Comparison of ENCODE assay signal across 21 mouse cellular contexts in genomic region chr11:4659818-4660217, GRCm38 (mm10). TPM values are rescaled to one million over a fixed set of nuclear protein-coding genes. Genes with fewer than 3 reads are reported as not detected.
DNase-seq lines count a peak whose midpoint lies in the region; ATAC-seq and TF ChIP-seq lines count a peak whose summit lies in the region.
"Had no signal": no experiment of that assay in that cellular context is flagged by ENCODE, and none has a peak within 500 bp of the region (broad histone marks: within the 10 kb centered on the region; RNA-seq: fewer than 3 reads in every experiment).

No protein-coding gene starts in this region.

- H3K9me3 ChIP-seq in heart, embryonic 11.5 days (replicated peaks; ENCODE audit: control insufficient read depth, low read length): no peaks in the 10 kb centered on the region
- no peaks in the 10 kb centered on the region for H3K9me3 ChIP-seq in liver, embryonic 14.5 days (ENCODE audit: control insufficient read depth, low read length)
- H3K9me3 ChIP-seq in forebrain, postnatal 0 days (ENCODE audit: low read length): no peaks in the 10 kb centered on the region
- H3K9me3 ChIP-seq: embryonic facial prominence, embryonic 10.5 days; limb, embryonic 13.5 days; midbrain, embryonic 12.5 days had no signal

- DNase-seq in heart, adult 8-10 months (ENCODE audit: low spot score): no peak
- DNase-seq in liver, embryonic 14.5 days (ENCODE audit: low read depth in 3 of 3, low spot score in 3 of 3): peak in 1 of 3 experiments; percentile 41
- DNase-seq in urinary bladder, postnatal 25 days (ENCODE audit: low spot score): no peak
- no peak for DNase-seq in right cerebral cortex, postnatal 4 days
- no peak for DNase-seq in forebrain, postnatal 0 days
- DNase-seq: adrenal gland, postnatal 14 days; cerebellum, postnatal 25 days; gastrocnemius, postnatal 25 days had no signal

- no peak for TF ChIP-seq POLR2A in bone marrow macrophage, adult 2 months (IDR thresholded peaks at IDR 0.05; ENCODE audit: borderline replicate concordance, low read depth, low read length)

- TF ChIP-seq CTCF in bone marrow macrophage, adult 2 months (IDR thresholded peaks at IDR 0.05; ENCODE audit: low read depth, low read length): no peak
- TF ChIP-seq CTCF in liver, embryonic 14.5 days (IDR thresholded peaks at IDR 0.05; ENCODE audit: low read depth): no peak
- no peak for TF ChIP-seq CTCF in forebrain, postnatal 0 days (IDR thresholded peaks at IDR 0.05; ENCODE audit: low read depth)

- H3K27ac ChIP-seq in heart, embryonic 11.5 days (ENCODE audit: low read depth, low read length): peak overlapping the region; percentile 24; the same call in 1 of the 2 replicates
- H3K27ac ChIP-seq in bone marrow macrophage, adult 2 months (ENCODE audit: insufficient read depth, low read depth, low read length): peak overlapping the region; percentile 1; the same call in 1 of the 2 replicates
- H3K27ac ChIP-seq in liver, embryonic 14.5 days: peak overlapping the region; percentile 81
- no peak overlapping the region for H3K27ac ChIP-seq in forebrain, postnatal 0 days (ENCODE audit: low read depth, low read length)
- H3K27ac ChIP-seq: embryonic facial prominence, embryonic 10.5 days; limb, embryonic 13.5 days; midbrain, embryonic 12.5 days had no signal

- H3K36me3 ChIP-seq in heart, embryonic 11.5 days (ENCODE audit: control insufficient read depth, insufficient read depth, low read length): peaks cover 21% of the 10 kb centered on the region
- peaks cover 10% of the 10 kb centered on the region for H3K36me3 ChIP-seq in liver, embryonic 14.5 days (replicated peaks; ENCODE audit: control insufficient read depth, insufficient read depth, low read depth)
- H3K36me3 ChIP-seq in forebrain, postnatal 0 days (ENCODE audit: insufficient read depth): peaks cover 34% of the 10 kb centered on the region

- no peak overlapping the region for H3K4me2 ChIP-seq in heart, embryonic 11.5 days
- peak overlapping the region; percentile 55 for H3K4me2 ChIP-seq in liver, embryonic 14.5 days (ENCODE audit: low read depth)
- H3K4me2 ChIP-seq in forebrain, postnatal 0 days (ENCODE audit: low read depth): no peak overlapping the region
- H3K4me2 ChIP-seq: limb, embryonic 13.5 days; midbrain, embryonic 12.5 days had no signal

- no peak for ATAC-seq in heart, embryonic 11.5 days (replicated peaks; ENCODE audit: insufficient number of reproducible peaks, low FRiP score, low TSS enrichment)
- ATAC-seq in liver, embryonic 14.5 days (ENCODE audit: insufficient read depth): peak; percentile 63
- peak; percentile 43; the same call in 1 of the 2 replicates for ATAC-seq in neutrophil, adult 5-6 weeks (ENCODE audit: extremely low read depth, insufficient number of reproducible peaks, low FRiP score, poor library complexity, severe bottlenecking)
- ATAC-seq in forebrain, postnatal 0 days: no peak
- ATAC-seq: forebrain, embryonic 16.5 days; lung, postnatal 0 days had no signal

- H3K4me1 ChIP-seq in heart, embryonic 11.5 days (ENCODE audit: control insufficient read depth, insufficient read depth, low read length): no peaks in the 10 kb centered on the region
- peaks cover 28% of the 10 kb centered on the region for H3K4me1 ChIP-seq in bone marrow macrophage, adult 2 months (ENCODE audit: control insufficient read depth, insufficient read depth, low read length)
- peaks cover 20 to 22% of the 10 kb centered on the region in 2 experiments for H3K4me1 ChIP-seq in liver, embryonic 14.5 days (replicated peaks; ENCODE audit: control insufficient read depth in 2 of 2, insufficient read depth in 2 of 2, low read length in 1 of 2)
- no peaks in the 10 kb centered on the region for H3K4me1 ChIP-seq in forebrain, postnatal 0 days (ENCODE audit: insufficient read depth)
- H3K4me1 ChIP-seq: embryonic facial prominence, embryonic 10.5 days; limb, embryonic 13.5 days; midbrain, embryonic 12.5 days had no signal

- no peaks in the 10 kb centered on the region for H3K27me3 ChIP-seq in heart, embryonic 11.5 days (ENCODE audit: control insufficient read depth, insufficient read depth, low read length)
- H3K27me3 ChIP-seq in liver, embryonic 14.5 days (ENCODE audit: control insufficient read depth, insufficient read depth, low read length): no peaks in the 10 kb centered on the region
- H3K27me3 ChIP-seq in forebrain, postnatal 0 days (ENCODE audit: insufficient read depth, low read length): no peaks in the 10 kb centered on the region
- H3K27me3 ChIP-seq: limb, embryonic 13.5 days; midbrain, embryonic 12.5 days had no signal

- TF ChIP-seq EP300 in liver, embryonic 14.5 days (IDR thresholded peaks at IDR 0.05; ENCODE audit: low read depth): 0 out of 2 replicates have a peak, but pooled peaks have one; percentile 14

- H3K9ac ChIP-seq in heart, embryonic 11.5 days (ENCODE audit: low read depth, low read length): no peak overlapping the region
- peak overlapping the region; percentile 58 for H3K9ac ChIP-seq in liver, embryonic 14.5 days (replicated peaks)
- H3K9ac ChIP-seq in forebrain, postnatal 0 days: no peak overlapping the region
- H3K9ac ChIP-seq: limb, embryonic 13.5 days; midbrain, embryonic 12.5 days had no signal

- 70% methylated on average over 1 of the region's 1 CpGs for WGBS in heart, embryonic 11.5 days (ENCODE audit: insufficient replicate concordance)
- WGBS in liver, embryonic 14.5 days (ENCODE audit: insufficient replicate concordance): 19% methylated on average over 1 of the region's 1 CpGs
- WGBS in forebrain, postnatal 0 days: 97% methylated on average over 1 of the region's 1 CpGs

- H3K4me3 ChIP-seq in heart, embryonic 11.5 days (ENCODE audit: low read depth, low read length): no peak overlapping the region
- H3K4me3 ChIP-seq in bone marrow macrophage, adult 2 months (ENCODE audit: insufficient read depth, low read length): no peak overlapping the region
- H3K4me3 ChIP-seq in liver, embryonic 14.5 days (ENCODE audit: insufficient read depth in 1 of 2, low read depth in 2 of 2, low read length in 2 of 2): no peak overlapping the region
- H3K4me3 ChIP-seq in forebrain, postnatal 0 days (ENCODE audit: low read depth, low read length): no peak overlapping the region
- H3K4me3 ChIP-seq: embryonic facial prominence, embryonic 10.5 days; limb, embryonic 13.5 days; midbrain, embryonic 12.5 days had no signal

RNA-seq across cellular contexts. Expression of gene Ascc2, which starts 22.3 kb away (rescaled TPM):
- 28.4 and 29.0 TPM in 2 replicates for polyA plus RNA-seq in heart, embryonic 11.5 days (2014; fragmentation: Nextera tagmentation; extraction: Ambion mirVana)
- 10 to 100 TPM; 14.1 to 18.4 (median 15.3) TPM for total RNA-seq in heart, adult 8-10 months (2022)
- 34.2 and 36.5 TPM in 2 replicates for polyA plus RNA-seq in bone marrow macrophage, adult 2 months (2012; ENCODE audit: insufficient read depth, insufficient read length, missing spikeins)
- 7.8 and 10.0 TPM in 2 replicates for polyA plus RNA-seq in liver, embryonic 14.5 days (2012; rRNA removed)
- 15.0 and 17.3 TPM in 2 replicates for polyA plus RNA-seq in liver, embryonic 14.5 days (2014; fragmentation: Nextera tagmentation; extraction: Ambion mirVana)
- 10.8 and 13.4 TPM in 2 replicates for total RNA-seq in neutrophil, adult 5-6 weeks (2017)
- total RNA-seq in forebrain, postnatal 0 days (2014; rRNA removed): 14.5 and 17.3 TPM in 2 replicates
- polyA plus RNA-seq in forebrain, postnatal 0 days (2015; fragmentation: Nextera tagmentation; extraction: Ambion mirVana): 12.0 and 14.3 TPM in 2 replicates

RNA-seq across cellular contexts. Expression of gene Gm11032, which starts 40.0 kb away (rescaled TPM):
- not detected in 2 replicates for polyA plus RNA-seq in heart, embryonic 11.5 days (2014; fragmentation: Nextera tagmentation; extraction: Ambion mirVana)
- not detected for total RNA-seq in heart, adult 8-10 months (2022)
- not detected in 2 replicates for polyA plus RNA-seq in bone marrow macrophage, adult 2 months (2012; ENCODE audit: insufficient read depth, insufficient read length, missing spikeins)
- not detected in 2 replicates for polyA plus RNA-seq in liver, embryonic 14.5 days (2012; rRNA removed)
- not detected in 2 replicates for polyA plus RNA-seq in liver, embryonic 14.5 days (2014; fragmentation: Nextera tagmentation; extraction: Ambion mirVana)
- total RNA-seq in neutrophil, adult 5-6 weeks (2017): not detected in 2 replicates
- not detected in 2 replicates for total RNA-seq in forebrain, postnatal 0 days (2014; rRNA removed)
- polyA plus RNA-seq in forebrain, postnatal 0 days (2015; fragmentation: Nextera tagmentation; extraction: Ambion mirVana): not detected in 2 replicates
- total RNA-seq: adrenal gland, postnatal 14 days; gastrocnemius, postnatal 25 days; hematopoietic stem cell, adult 5-6 weeks; layer of hippocampus, adult 18-20 months; left cerebral cortex, adult 8-10 months had no signal
- polyA plus RNA-seq: embryonic facial prominence, embryonic 10.5 days; forebrain, embryonic 16.5 days; heart, embryonic 14.5 days; kidney, embryonic 16.5 days; limb, embryonic 13.5 days; lung, postnatal 0 days; midbrain, embryonic 12.5 days had no signal

RNA-seq across cellular contexts. Expression of gene Uqcr10, which starts 44.3 kb away (rescaled TPM):
- 1,482 and 1,490 TPM in 2 replicates for polyA plus RNA-seq in heart, embryonic 11.5 days (2014; fragmentation: Nextera tagmentation; extraction: Ambion mirVana)
- 1,000 to 10,000 TPM; 1,379 to 1,599 (median 1,505) TPM for total RNA-seq in heart, adult 8-10 months (2022)
- polyA plus RNA-seq in bone marrow macrophage, adult 2 months (2012; ENCODE audit: insufficient read depth, insufficient read length, missing spikeins): 209 and 211 TPM in 2 replicates
- polyA plus RNA-seq in liver, embryonic 14.5 days (2012; rRNA removed): 481 and 569 TPM in 2 replicates
- polyA plus RNA-seq in liver, embryonic 14.5 days (2014; fragmentation: Nextera tagmentation; extraction: Ambion mirVana): 728 and 747 TPM in 2 replicates
- 40.1 and 49.5 TPM in 2 replicates for total RNA-seq in neutrophil, adult 5-6 weeks (2017)
- 171 and 220 TPM in 2 replicates for total RNA-seq in forebrain, postnatal 0 days (2014; rRNA removed)
- 797 and 1,037 TPM in 2 replicates for polyA plus RNA-seq in forebrain, postnatal 0 days (2015; fragmentation: Nextera tagmentation; extraction: Ambion mirVana)

RNA-seq across cellular contexts. Expression of gene Zmat5, which starts 44.7 kb away (rescaled TPM):
- 50.1 and 55.8 TPM in 2 replicates for polyA plus RNA-seq in heart, embryonic 11.5 days (2014; fragmentation: Nextera tagmentation; extraction: Ambion mirVana)
- total RNA-seq in heart, adult 8-10 months (2022): 10 to 100 TPM; 25.9 to 31.7 (median 26.3) TPM
- polyA plus RNA-seq in bone marrow macrophage, adult 2 months (2012; ENCODE audit: insufficient read depth, insufficient read length, missing spikeins): 34.0 and 36.1 TPM in 2 replicates
- 15.5 and 15.9 TPM in 2 replicates for polyA plus RNA-seq in liver, embryonic 14.5 days (2012; rRNA removed)
- polyA plus RNA-seq in liver, embryonic 14.5 days (2014; fragmentation: Nextera tagmentation; extraction: Ambion mirVana): 25.7 and 26.3 TPM in 2 replicates
- total RNA-seq in neutrophil, adult 5-6 weeks (2017): 9.3 and 10.4 TPM in 2 replicates
- total RNA-seq in forebrain, postnatal 0 days (2014; rRNA removed): 20.6 and 29.5 TPM in 2 replicates
- polyA plus RNA-seq in forebrain, postnatal 0 days (2015; fragmentation: Nextera tagmentation; extraction: Ambion mirVana): 62.6 and 78.7 TPM in 2 replicates

Comparison
In these comparisons a context has a peak if more than half of its experiments do, and no peak if none do; other contexts are left out.
1. ATAC-seq: peak in liver, embryonic 14.5 days (single experiment) and neutrophil, adult 5-6 weeks (single experiment); none in heart, embryonic 11.5 days (single experiment) and forebrain, postnatal 0 days (single experiment).